In the genomic region with DNA sequence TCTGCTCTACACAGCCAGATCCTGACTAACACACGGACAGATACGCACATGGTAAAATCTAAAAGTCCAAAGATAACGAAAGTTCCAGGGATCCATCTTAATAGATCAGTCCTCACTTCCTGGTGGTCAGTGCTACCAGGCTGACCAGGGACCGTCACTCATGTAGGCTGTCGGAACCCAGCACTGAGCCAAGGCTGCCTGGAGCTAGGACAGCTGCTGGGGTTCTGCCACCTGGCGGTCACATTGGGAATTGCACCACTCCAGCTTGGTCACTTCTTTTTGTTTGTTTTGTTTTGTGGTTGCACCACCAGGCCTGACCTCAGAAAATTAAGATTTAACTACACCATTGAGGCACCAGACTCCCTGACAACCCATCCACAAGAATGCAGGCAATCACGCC, we compare ENCODE assay signal across 8 mouse cellular contexts. TPM values are rescaled to one million over a fixed set of nuclear protein-coding genes. Genes with fewer than 3 reads are reported as not detected.
DNase-seq lines count a peak whose midpoint lies in the region; ATAC-seq and TF ChIP-seq lines count a peak whose summit lies in the region.

No protein-coding gene starts in this region.

- H3K4me3 ChIP-seq in embryonic fibroblast, embryonic 13.5 days (ENCODE audit: insufficient read depth, low read length) = no peak overlapping the region
- no peak overlapping the region for H3K4me3 ChIP-seq in midbrain, embryonic 13.5 days (replicated peaks)

- no peak overlapping the region for H3K4me2 ChIP-seq in midbrain, embryonic 13.5 days (replicated peaks)

- intact Hi-C loops in heart, postnatal 14 days (cut with DNase I) = no loop called here

- no peak overlapping the region for H3K9ac ChIP-seq in midbrain, embryonic 13.5 days (replicated peaks)

- H3K9me3 ChIP-seq in midbrain, embryonic 13.5 days = no peaks in the 10 kb centered on the region

- TF ChIP-seq POLR2A in embryonic fibroblast, embryonic 13.5 days (IDR thresholded peaks at IDR 0.05; ENCODE audit: low read depth, low read length) = no peak

- H3K27me3 ChIP-seq in midbrain, embryonic 13.5 days = peaks cover 28% of the 10 kb centered on the region

- WGBS in midbrain, embryonic 13.5 days = 46% methylated on average over 7 of the region's 7 CpGs

- TF ChIP-seq CTCF in embryonic fibroblast, embryonic 13.5 days (IDR thresholded peaks at IDR 0.05; ENCODE audit: borderline replicate concordance, insufficient read depth, low read length) = peak; percentile 77

- no peak overlapping the region for H3K27ac ChIP-seq in embryonic fibroblast, embryonic 13.5 days (ENCODE audit: insufficient read depth, low read length)
- H3K27ac ChIP-seq in midbrain, embryonic 13.5 days = no peak overlapping the region

- no peaks in the 10 kb centered on the region for H3K4me1 ChIP-seq in embryonic fibroblast, embryonic 13.5 days (ENCODE audit: control insufficient read depth, insufficient read depth, low read length)
- H3K4me1 ChIP-seq in midbrain, embryonic 13.5 days (replicated peaks) = peaks cover 7% of the 10 kb centered on the region

- peak; percentile 53; the same call in 1 of the 2 replicates for ATAC-seq in midbrain, embryonic 13.5 days

- H3K36me3 ChIP-seq in midbrain, embryonic 13.5 days = no peaks in the 10 kb centered on the region

- peak; percentile 63 to 75 for DNase-seq in heart, postnatal 14 days
- no peak for DNase-seq in heart, adult 9 months (ENCODE audit: low spot score in 2 of 2)
- peak; percentile 75 to 76 for DNase-seq in B cell, adult 2 months
- DNase-seq in adipocyte (ENCODE audit: low spot score) = peak; percentile 64
- DNase-seq in kidney, postnatal 10 days = peak; percentile 82
- peak; percentile 50 for DNase-seq in thymus, postnatal 0 days (ENCODE audit: low spot score)

RNA-seq across cellular contexts. Expression of gene Cd82, which starts 14.6 kb away (rescaled TPM):
- total RNA-seq in heart, postnatal 14 days (2021) = 10 to 100 TPM; 10.6 to 12.1 TPM
- 45.9 and 48.6 TPM in 2 replicates for polyA plus RNA-seq in embryonic fibroblast, embryonic 13.5 days (2011; ENCODE audit: insufficient read length, low read depth, missing spikeins)
- polyA plus RNA-seq in midbrain, embryonic 13.5 days (2015; fragmentation: Nextera tagmentation; extraction: Ambion mirVana) = 12.6 and 16.2 TPM in 2 replicates
- 153 and 157 TPM in 2 replicates for polyA plus RNA-seq in thymus, postnatal 0 days (2015; fragmentation: Nextera tagmentation; extraction: Ambion mirVana)

Comparison
In these comparisons a context has a peak if more than half of its experiments do, and no peak if none do; other contexts are left out.
1. DNase-seq: peak in heart, postnatal 14 days (2 of 2), B cell, adult 2 months (2 of 2), adipocyte (single experiment), kidney, postnatal 10 days (single experiment) and thymus, postnatal 0 days (single experiment); none in heart, adult 9 months (0 of 2).